Mouse (Mus musculus): ENCODE measurements around the gene Abhd14a. TPM values are rescaled to one million over a fixed set of nuclear protein-coding genes. Genes with fewer than 3 reads are reported as not detected.

Gene Abhd14a
- total RNA-seq, 2 experiments from 2014 or later: 55.7 to 59.6 TPM

DNA sequence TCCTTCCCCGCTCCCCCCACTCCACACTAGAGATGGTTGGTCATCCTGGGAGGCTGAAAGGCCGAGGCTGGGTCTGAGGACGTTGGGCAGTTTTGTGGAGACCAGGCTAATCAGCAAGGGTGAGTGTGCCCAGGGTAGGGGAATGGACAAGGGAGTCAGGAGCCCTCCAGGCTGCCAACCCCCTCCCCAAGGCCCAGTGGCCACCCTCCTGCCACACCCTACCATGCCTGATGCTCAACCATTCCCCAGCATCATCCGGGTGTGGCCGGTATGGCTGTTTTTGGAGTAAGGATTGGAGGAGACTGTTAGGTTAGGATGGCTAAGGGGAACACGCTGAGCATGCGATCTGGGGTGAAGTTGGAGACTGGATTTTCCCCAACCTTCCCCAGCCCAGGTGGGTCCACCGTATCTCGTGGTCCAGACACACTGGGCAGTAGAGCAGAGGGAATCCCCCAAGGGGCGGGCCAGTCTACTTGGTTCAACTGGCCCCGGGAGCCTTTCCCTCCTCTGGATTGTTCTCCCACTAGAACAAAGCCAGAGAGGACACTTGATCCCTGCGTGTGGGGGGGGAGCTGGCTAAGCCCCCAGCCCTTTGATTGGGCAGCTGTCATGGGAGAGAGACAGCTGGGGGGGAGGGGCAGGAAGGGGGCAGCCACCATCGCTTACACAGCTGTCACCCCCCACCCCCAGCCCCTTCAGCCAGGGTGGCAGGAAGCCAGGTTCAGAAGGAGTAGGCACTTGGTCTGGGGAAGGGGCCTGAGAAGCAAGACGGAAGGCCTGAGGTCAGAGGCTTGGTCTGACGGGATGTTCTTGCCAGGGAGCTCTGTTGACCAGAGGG lies 9.1 kb upstream of the Abhd14a start:
- DNase-seq (ENCODE audit: extremely low spot score in 1 of 2, low spot score in 2 of 2): peak in 1 of 2 experiments; percentile 69
- intact Hi-C loops (cut with DNase I): no loop called here

GRCm38 (mm10) chr9:106454888-106455681 lies 7.6 kb upstream of the Abhd14a start:
- intact Hi-C loops (cut with DNase I): no loop called here
- DNase-seq (ENCODE audit: extremely low spot score in 1 of 2, low spot score in 2 of 2): no peak

GRCm38 (mm10) chr9:106454071-106454761 lies 6.7 kb upstream of the Abhd14a start:
- intact Hi-C loops (cut with DNase I): no loop called here
- DNase-seq (ENCODE audit: extremely low spot score in 1 of 2, low spot score in 2 of 2): no peak

- intact Hi-C loops (cut with DNase I): no loop called here
- DNase-seq (ENCODE audit: extremely low spot score in 1 of 2, low spot score in 2 of 2): peak in 1 of 2 experiments; percentile 80
Measured at GRCm38 (mm10) chr9:106453271-106454070, 6.0 kb upstream of the Abhd14a start, which contains the start of gene Pcbp4. TSS of gene Pcbp4 (plus strand) at chr9:106453291.

- intact Hi-C loops (cut with DNase I): no loop called here
Measured at GRCm38 (mm10) chr9:106452821-106453220, 5.3 kb upstream of the Abhd14a start.

GRCm38 (mm10) chr9:106452351-106452750 lies 4.9 kb upstream of the Abhd14a start:
- DNase-seq (ENCODE audit: extremely low spot score in 1 of 2, low spot score in 2 of 2): no peak
- intact Hi-C loops (cut with DNase I): no loop called here

More at GRCm38 (mm10) chr9:106452821-106453220, 5.3 kb upstream of the Abhd14a start:
- DNase-seq (ENCODE audit: extremely low spot score in 1 of 2, low spot score in 2 of 2): peak in 1 of 2 experiments; percentile 81

DNA sequence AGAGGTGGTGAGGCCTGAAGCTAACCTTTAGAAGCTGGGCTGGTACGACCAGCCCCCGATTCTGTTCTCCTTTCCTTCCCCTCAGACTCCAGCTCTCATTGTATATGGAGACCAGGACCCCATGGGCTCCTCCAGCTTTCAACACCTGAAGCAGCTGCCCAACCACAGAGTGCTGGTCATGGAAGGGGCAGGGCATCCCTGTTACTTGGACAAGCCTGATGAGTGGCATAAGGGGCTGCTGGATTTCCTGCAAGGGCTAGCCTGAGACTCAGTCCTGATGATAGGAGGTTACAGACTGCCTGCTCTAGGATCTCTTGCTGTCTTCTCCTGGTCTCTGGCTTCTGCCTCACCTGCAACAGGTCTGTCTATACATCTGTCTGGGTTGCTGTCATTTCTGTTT lies 4.4 kb upstream of the Abhd14a start:
- DNase-seq (ENCODE audit: extremely low spot score in 1 of 2, low spot score in 2 of 2): no peak
- intact Hi-C loops (cut with DNase I): no loop called here

DNA sequence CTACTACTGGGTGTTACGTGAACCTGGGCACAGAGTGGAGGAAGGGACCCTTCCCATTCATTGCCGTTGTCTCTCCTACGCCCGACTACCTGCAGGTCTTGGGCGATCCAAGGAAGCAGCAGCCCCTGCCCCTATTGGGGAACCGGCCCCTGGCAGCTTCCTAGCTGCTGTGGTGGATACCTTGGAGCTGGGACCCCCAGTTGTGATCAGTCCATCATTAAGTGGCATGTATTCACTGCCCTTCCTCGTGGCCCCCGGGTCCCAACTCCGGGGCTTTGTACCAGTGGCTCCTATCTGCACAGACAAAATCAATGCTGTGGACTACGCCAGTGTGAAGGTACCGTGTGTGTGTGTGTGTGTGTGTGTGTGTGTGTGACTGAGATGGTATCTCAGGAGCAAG lies 3.8 kb upstream of the Abhd14a start:
- DNase-seq (ENCODE audit: extremely low spot score in 1 of 2, low spot score in 2 of 2): no peak
- intact Hi-C loops (cut with DNase I): no loop called here

DNA sequence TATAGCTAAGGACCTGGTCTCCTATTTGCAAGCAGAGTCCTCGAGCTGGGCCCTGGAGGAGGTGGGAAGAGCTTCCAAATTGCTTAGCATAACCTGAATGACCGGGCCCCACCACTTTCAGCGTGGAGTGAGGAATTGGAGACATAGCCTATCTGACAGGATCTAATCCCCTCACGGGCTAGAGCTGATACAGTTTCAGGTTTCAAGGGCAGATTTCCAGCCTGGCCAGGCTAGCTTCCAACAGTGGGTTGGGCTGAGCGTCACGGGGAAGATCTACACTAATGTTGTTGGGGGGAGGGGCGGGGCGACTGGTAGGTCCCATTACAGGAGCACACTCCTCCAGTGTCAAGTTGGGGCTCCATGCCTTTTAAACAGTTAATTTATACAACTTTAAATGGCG lies 3.2 kb upstream of the Abhd14a start:
- DNase-seq (ENCODE audit: extremely low spot score in 1 of 2, low spot score in 2 of 2): peak in 1 of 2 experiments; percentile 65
- intact Hi-C loops (cut with DNase I): no loop called here

DNA sequence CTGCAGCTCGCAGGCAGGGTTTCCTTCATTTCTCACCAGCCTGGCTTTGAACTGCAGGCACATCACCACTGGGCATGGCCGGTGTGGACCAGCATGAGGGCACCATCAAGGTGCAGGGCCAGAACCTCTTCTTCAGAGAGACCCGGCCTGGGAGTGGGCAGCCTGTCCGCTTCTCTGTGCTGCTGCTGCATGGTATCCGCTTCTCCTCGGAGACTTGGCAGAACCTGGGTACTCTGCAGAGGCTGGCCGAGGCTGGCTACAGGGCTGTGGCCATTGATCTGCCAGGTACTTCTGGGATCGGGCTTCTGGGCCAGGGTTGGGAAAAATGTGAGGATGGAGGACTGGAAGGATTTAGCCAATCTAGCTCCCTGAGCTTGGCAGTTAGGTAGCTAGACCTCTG lies 2.5 kb upstream of the Abhd14a start:
- DNase-seq (ENCODE audit: extremely low spot score in 1 of 2, low spot score in 2 of 2): peak in 1 of 2 experiments; percentile 23
- intact Hi-C loops (cut with DNase I): no loop called here

DNA sequence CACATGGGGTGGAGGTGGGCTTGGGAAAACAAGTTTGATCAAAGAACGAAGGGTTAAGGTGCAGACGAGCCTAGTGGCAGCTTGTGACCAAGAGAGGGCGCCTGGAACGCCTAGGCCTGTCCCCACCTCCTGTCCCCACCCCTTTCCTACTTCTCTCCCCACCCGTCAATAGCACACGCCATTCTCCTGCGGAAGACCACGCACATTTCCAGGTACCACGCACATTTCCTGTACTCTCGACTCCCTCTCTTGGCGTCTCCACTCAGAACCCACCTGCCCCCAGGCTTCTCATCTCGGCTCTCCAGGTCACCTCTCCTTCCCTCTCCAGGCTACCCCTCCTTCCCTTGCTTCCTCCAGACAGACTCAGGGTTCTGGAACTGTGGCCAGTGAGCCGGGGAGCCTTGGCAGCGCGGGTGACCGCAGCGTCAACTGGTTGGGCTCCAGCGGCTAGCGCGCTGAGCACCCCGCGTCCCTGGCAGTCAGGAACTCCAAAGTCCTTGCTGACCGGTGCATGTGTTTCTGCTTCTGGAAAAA lies 1.1 kb upstream of the Abhd14a start:
- peak in 1 of 2 experiments; percentile 83 for DNase-seq (ENCODE audit: extremely low spot score in 1 of 2, low spot score in 2 of 2)
- intact Hi-C loops (cut with DNase I): no loop called here

GRCm38 (mm10) chr9:106447951-106448350 lies 473 bp upstream of the Abhd14a start:
- intact Hi-C loops (cut with DNase I): no loop called here
- DNase-seq (ENCODE audit: extremely low spot score in 1 of 2, low spot score in 2 of 2): peak in 1 of 2 experiments; percentile 31

- DNase-seq (ENCODE audit: extremely low spot score in 1 of 2, low spot score in 2 of 2): no peak
- intact Hi-C loops (cut with DNase I): no loop called here
Measured at GRCm38 (mm10) chr9:106444836-106445235, 2.6 kb downstream of the Abhd14a start.

GRCm38 (mm10) chr9:106442680-106443079 lies 4.8 kb downstream of the Abhd14a start:
- intact Hi-C loops (cut with DNase I): no loop called here
- DNase-seq (ENCODE audit: extremely low spot score in 1 of 2, low spot score in 2 of 2): no peak

DNA sequence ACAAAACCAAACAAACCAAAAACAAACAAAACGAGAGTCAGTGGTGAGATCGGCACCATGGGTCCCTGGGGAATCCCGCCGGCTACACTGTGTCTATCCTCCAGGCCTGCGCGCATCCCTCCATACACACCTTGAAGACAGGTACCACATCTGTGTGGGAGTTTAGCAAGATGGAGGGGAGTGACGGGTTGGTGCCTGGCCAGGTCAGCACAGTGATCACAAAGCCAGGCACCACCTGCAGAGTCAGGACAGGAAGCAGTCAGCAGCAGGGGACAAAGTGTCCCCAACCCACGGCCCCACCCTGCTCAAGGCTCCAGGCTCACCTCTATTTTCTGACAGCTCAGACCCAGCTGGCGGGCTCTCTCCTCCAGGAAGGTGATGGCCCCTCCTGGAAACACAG lies 10.9 kb downstream of the Abhd14a start:
- no peak for DNase-seq (ENCODE audit: extremely low spot score in 1 of 2, low spot score in 2 of 2)
- intact Hi-C loops (cut with DNase I): no loop called here

- DNase-seq (ENCODE audit: extremely low spot score in 1 of 2, low spot score in 2 of 2): no peak
- intact Hi-C loops (cut with DNase I): no loop called here
Measured at GRCm38 (mm10) chr9:106433389-106433788, 14.1 kb downstream of the Abhd14a start.

DNA sequence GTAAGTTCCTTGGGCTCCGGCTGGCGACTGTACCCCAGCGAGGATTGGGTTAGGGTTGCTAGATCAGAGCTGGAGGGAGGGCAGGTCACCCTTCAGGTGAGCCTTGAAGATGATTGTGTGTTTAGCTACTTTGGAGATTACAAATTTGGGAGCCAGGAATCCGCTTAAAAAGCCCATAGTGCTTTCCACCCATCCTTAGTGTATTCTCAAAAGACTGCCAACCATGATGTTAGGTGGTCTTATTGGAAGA lies 17.5 kb downstream of the Abhd14a start:
- DNase-seq (ENCODE audit: extremely low spot score in 1 of 2, low spot score in 2 of 2): no peak
- intact Hi-C loops (cut with DNase I): no loop called here

DNA sequence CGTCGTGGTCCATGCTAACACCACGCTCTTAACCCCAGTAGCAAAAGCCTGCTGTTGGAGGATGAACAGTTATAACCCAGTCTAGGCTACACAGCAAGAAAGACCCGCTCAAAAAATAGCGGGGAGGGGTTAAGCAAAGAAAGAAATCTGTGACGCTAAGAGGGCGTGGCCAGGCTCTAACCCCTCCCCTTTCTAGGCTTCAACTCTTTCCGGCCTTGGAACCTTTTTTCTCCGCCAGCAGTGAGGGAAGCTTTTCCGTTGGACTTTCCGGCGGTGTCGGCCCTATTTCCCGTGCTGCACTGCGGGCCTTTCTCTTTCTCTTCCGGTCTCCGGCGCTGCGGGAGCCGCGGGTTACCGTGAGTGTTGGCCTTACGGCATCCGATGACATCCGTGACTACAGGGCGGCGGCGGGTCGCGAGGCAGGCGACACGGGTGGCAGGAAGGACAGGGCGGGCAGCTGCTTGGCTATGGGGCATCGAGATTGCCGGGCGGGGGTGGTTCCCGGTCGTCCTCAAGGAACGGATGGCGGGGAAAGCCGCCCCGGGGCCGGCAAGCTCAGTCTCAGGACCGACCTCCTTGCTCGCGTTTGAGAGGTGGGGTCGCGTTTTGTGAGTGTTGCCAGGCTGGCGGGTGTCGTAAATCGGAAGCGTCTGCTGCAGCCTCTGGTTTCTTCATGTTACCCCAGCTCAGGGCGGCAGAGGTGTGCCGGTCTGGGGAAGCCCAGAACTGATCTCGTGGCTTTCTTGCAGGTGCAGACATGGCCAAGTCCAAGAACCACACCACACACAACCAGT lies 18.1 kb downstream of the Abhd14a start, which contains the start of gene Rpl29:
Rpl29 (plus strand) TSS at position 234 of the 794 bp plus-strand sequence.
- DNase-seq (ENCODE audit: extremely low spot score in 1 of 2, low spot score in 2 of 2): peak; percentile 93 to 94
- intact Hi-C loops (cut with DNase I): loop anchor here (10.0 kb wide), 2 partner anchors 215 to 255 kb away; partner anchors contain the start of gene Wdr82
